ENCODE assay signal across 10 mouse cellular contexts in genomic region chr1:178798886-178799285, GRCm38 (mm10).
DNase-seq lines count a peak whose midpoint lies in the region; ATAC-seq and TF ChIP-seq lines count a peak whose summit lies in the region.
"Had no signal": no experiment of that assay in that cellular context is flagged by ENCODE, and none has a peak within 500 bp of the region (broad histone marks: within the 10 kb centered on the region; RNA-seq: fewer than 3 reads in every experiment).

No protein-coding gene starts in this region.

- WGBS in cerebellum, adult 2 months = 24% methylated on average over 8 of the region's 8 CpGs
- 48% methylated on average over 8 of the region's 8 CpGs for WGBS in heart, embryonic 15.5 days
- WGBS in heart, adult 2 months = 57% methylated on average over 8 of the region's 8 CpGs
- WGBS in limb, embryonic 13.5 days = 69% methylated on average over 8 of the region's 8 CpGs

- no peak for TF ChIP-seq EP300 in heart, adult 2 months (IDR thresholded peaks at IDR 0.05; ENCODE audit: insufficient read depth, low read depth, low read length)

- no peaks in the 10 kb centered on the region for H3K27me3 ChIP-seq in cerebellum, adult 2 months (ENCODE audit: control insufficient read depth, insufficient read depth, low read length)
- H3K27me3 ChIP-seq in heart, embryonic 15.5 days = no peaks in the 10 kb centered on the region
- H3K27me3 ChIP-seq in heart, adult 2 months (ENCODE audit: control insufficient read depth, insufficient read depth, low read length) = no peaks in the 10 kb centered on the region
- H3K27me3 ChIP-seq in limb, embryonic 13.5 days = no peaks in the 10 kb centered on the region

- intact Hi-C loops in heart, adult 2 months (cut with DNase I) = no loop called here

- no peak for TF ChIP-seq POLR2A in cerebellum, adult 2 months (IDR thresholded peaks at IDR 0.05; ENCODE audit: borderline replicate concordance, insufficient read depth, low read length)
- TF ChIP-seq POLR2A in heart, adult 2 months (IDR thresholded peaks at IDR 0.05; ENCODE audit: insufficient read depth, low read depth, low read length) = no peak
- no peak for TF ChIP-seq POLR2A in cortical plate, adult 2 months (IDR thresholded peaks at IDR 0.05; ENCODE audit: extremely low read depth, insufficient read depth, low read length)

- ATAC-seq in heart, embryonic 15.5 days (replicated peaks; ENCODE audit: insufficient number of reproducible peaks, insufficient read depth, low FRiP score, low read depth) = no peak
- no peak for ATAC-seq in limb, embryonic 13.5 days (ENCODE audit: low FRiP score, low read depth)
- no peak for ATAC-seq in inflammation-experienced regulatory T-cells, adult 6 months

- peak overlapping the region; percentile 93 for H3K27ac ChIP-seq in cerebellum, adult 2 months (ENCODE audit: insufficient read depth, low read length)
- peak overlapping the region; percentile 66; the same call in 1 of the 2 replicates for H3K27ac ChIP-seq in heart, embryonic 15.5 days
- no peak overlapping the region for H3K27ac ChIP-seq in heart, adult 2 months
- H3K27ac ChIP-seq in cortical plate, adult 2 months (ENCODE audit: insufficient read depth, low read length) = no peak overlapping the region
- no peak overlapping the region for H3K27ac ChIP-seq in limb, embryonic 13.5 days
- H3K27ac ChIP-seq: liver, embryonic 15.5 days had no signal

- H3K9ac ChIP-seq in heart, embryonic 15.5 days = peak overlapping the region; percentile 15
- no peak overlapping the region for H3K9ac ChIP-seq in heart, adult 2 months (ENCODE audit: low read depth, low read length)
- H3K9ac ChIP-seq in limb, embryonic 13.5 days = no peak overlapping the region
- H3K9ac ChIP-seq: liver, embryonic 15.5 days had no signal

- H3K79me2 ChIP-seq in heart, adult 2 months (replicated peaks; ENCODE audit: control insufficient read depth, insufficient read depth, low read length) = no peaks in the 10 kb centered on the region

- H3K4me2 ChIP-seq in heart, embryonic 15.5 days = peak overlapping the region; percentile 61
- peak overlapping the region; percentile 49 for H3K4me2 ChIP-seq in limb, embryonic 13.5 days (replicated peaks)
- H3K4me2 ChIP-seq: liver, embryonic 15.5 days had no signal

- peak overlapping the region; percentile 69 for H3K4me3 ChIP-seq in cerebellum, adult 2 months (replicated peaks; ENCODE audit: insufficient read depth, low read depth, low read length)
- H3K4me3 ChIP-seq in heart, embryonic 15.5 days = peak overlapping the region; percentile 39
- H3K4me3 ChIP-seq in heart, adult 2 months = no peak overlapping the region
- peak overlapping the region; percentile 33 for H3K4me3 ChIP-seq in cortical plate, adult 2 months (ENCODE audit: insufficient read depth, low read length)
- peak overlapping the region; percentile 28; the same call in 1 of the 2 replicates for H3K4me3 ChIP-seq in limb, embryonic 13.5 days
- H3K4me3 ChIP-seq: liver, embryonic 15.5 days had no signal

- H3K9me3 ChIP-seq in heart, embryonic 15.5 days (replicated peaks) = no peaks in the 10 kb centered on the region
- no peaks in the 10 kb centered on the region for H3K9me3 ChIP-seq in limb, embryonic 13.5 days
- H3K9me3 ChIP-seq: liver, embryonic 15.5 days had no signal

- peak in 1 of 2 experiments; percentile 57 for DNase-seq in cerebellum, adult 2 months
- DNase-seq in cerebellum, postnatal 4 days (ENCODE audit: low spot score in 2 of 2) = no peak
- DNase-seq in heart, adult 2 months = no peak
- DNase-seq in ovary, postnatal 14 days (ENCODE audit: low spot score) = no peak

- peaks cover 20% of the 10 kb centered on the region; the same call in 1 of the 2 replicates for H3K4me1 ChIP-seq in cerebellum, adult 2 months (ENCODE audit: control insufficient read depth, insufficient read depth, low read length)
- H3K4me1 ChIP-seq in heart, embryonic 15.5 days (replicated peaks) = peaks cover 54% of the 10 kb centered on the region
- no peaks in the 10 kb centered on the region; the same call in 1 of the 2 replicates for H3K4me1 ChIP-seq in heart, adult 2 months (ENCODE audit: control insufficient read depth, insufficient read depth, low read length)
- H3K4me1 ChIP-seq in cortical plate, adult 2 months (ENCODE audit: control insufficient read depth, insufficient read depth, low read length) = peaks cover 3% of the 10 kb centered on the region; the same call in 1 of the 2 replicates
- peaks cover 46% of the 10 kb centered on the region for H3K4me1 ChIP-seq in limb, embryonic 13.5 days

- no peaks in the 10 kb centered on the region for H3K36me3 ChIP-seq in heart, embryonic 15.5 days
- H3K36me3 ChIP-seq in heart, adult 2 months (ENCODE audit: control insufficient read depth, insufficient read depth, low read length) = no peaks in the 10 kb centered on the region
- no peaks in the 10 kb centered on the region for H3K36me3 ChIP-seq in limb, embryonic 13.5 days
- H3K36me3 ChIP-seq: G1E; liver, embryonic 15.5 days had no signal

- no peak for TF ChIP-seq CTCF in cerebellum, adult 2 months (IDR thresholded peaks at IDR 0.05; ENCODE audit: borderline replicate concordance, insufficient read depth, low read depth, low read length)
- no peak for TF ChIP-seq CTCF in heart, adult 2 months (IDR thresholded peaks at IDR 0.05)
- no peak for TF ChIP-seq CTCF in cortical plate, adult 2 months (IDR thresholded peaks at IDR 0.05; ENCODE audit: extremely low read depth, insufficient read depth, low read length)

Comparison
In these comparisons a context has a peak if more than half of its experiments do, and no peak if none do; other contexts are left out.
1. H3K27ac ChIP-seq: peak in cerebellum, adult 2 months (single experiment) and heart, embryonic 15.5 days (single experiment); none in heart, adult 2 months (single experiment), cortical plate, adult 2 months (single experiment) and limb, embryonic 13.5 days (single experiment).